Mouse (Mus musculus): Measurements from ENCODE around the gene Apex1.
"Not testable (repeated sequence)": the region's sequence is repeated elsewhere in the genome, so short reads cannot be mapped to it uniquely, and the experiment has no call there.

Apex1 gene

DNA sequence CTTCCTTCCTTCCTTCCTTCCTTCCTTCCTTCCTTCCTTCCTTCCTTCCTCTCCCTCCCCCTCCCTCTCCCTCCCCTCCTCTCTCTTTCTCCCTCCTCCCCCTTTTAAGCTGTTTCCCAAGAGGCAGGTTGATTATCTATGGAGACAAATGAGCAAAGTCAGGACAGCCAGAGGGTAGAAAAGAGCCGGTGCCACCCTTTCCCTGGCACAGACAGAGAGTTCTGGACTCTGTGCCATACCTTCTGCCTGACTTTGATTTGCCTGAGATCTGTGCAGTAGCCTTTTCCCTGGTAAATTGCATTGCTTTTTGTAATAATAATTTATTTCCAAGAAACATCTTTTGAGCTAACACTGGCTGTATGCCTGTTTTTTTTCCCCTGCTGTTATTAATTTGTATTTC, 44.3 kb downstream of the Apex1 start:
- ATAC-seq (ENCODE audit: low TSS enrichment), result no peak

DNA sequence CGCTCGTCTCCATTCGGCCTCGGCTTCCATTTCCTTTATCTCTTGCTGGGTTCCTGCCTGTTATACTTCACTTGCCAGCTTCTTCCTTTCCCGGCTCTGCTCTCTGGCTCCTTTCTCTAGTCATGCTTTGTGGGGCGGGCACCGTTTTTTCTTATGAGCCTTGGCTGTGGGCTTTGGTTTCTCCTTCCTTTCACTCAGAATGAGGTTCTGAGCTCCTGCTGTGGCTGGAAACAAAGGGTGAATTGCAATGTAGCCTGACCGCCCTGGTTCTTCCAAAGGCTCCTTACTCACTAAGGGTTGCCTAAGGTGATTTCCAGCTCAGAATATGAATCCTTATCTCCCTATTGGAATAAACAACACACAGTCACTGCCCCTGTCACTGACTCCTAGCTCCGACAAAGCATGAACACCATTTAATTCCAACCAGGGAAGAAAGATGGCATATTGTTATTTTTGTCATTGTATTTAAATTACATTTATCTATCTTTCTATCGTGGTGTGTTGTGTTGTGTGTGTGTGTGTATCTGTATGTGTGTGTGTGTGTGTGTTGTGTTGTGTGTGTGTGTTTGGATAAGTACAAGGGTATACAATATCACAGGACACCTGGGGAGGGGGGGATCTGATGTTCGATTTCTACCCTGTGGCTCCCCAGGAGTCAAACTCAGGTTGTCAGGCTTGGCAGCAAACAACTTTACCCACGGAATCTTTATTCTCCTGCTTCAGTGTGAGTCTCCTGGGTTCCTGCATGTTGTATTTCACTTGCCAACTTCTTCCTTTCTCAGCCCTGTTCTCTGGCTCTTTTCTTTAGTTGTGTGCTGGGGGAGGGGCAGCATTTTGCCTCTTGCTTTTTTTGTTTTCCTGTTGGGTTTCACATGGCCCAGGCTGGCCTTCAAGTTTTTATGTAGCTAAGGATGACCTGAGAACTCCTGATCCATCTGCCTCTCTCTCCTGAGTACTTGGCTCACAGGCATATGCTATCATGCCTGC, 45.1 kb downstream of the Apex1 start:
- peak; percentile 77 for ATAC-seq (ENCODE audit: low TSS enrichment)

DNA sequence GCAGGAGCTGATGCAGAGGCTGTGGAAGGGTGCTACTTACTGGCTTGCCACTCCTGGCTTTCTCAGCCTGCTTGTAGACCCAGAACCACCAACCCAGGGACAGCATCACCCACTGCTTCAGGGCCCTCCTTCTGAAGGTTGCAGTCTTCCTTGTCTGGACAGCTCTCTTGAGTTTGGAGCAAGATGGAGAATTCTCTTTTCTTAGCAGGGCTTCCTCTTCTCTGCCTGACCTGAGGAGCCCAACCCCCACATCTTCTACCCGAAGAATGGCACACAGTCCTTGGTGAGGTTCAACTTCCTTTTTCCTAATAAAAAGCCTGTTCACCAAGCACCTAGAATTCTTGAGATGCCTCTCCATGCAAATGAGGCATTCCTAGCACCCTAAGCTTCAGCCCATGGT, 46.1 kb downstream of the Apex1 start:
- ATAC-seq (ENCODE audit: low TSS enrichment), result no peak

DNA sequence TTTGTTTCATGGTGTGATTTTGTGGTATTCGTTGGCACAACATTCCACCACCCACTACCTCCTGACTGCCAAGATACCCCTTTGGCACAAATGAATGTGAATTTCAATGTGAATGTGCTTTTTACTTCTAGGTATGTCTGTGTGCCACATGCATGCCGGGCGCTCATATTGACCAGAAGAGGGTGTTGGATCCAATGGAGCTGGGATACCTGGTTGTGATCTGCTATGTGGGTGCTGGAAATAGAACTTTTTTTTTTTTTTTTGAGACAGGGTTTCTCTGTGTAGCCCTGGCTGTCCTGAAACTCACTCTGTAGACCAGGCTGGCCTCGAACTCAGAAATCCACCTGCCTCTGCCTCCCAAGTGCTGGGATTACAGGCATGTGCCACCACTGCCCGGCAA, 48.3 kb downstream of the Apex1 start:
- not testable (repeated sequence) for ATAC-seq (ENCODE audit: low TSS enrichment)

DNA sequence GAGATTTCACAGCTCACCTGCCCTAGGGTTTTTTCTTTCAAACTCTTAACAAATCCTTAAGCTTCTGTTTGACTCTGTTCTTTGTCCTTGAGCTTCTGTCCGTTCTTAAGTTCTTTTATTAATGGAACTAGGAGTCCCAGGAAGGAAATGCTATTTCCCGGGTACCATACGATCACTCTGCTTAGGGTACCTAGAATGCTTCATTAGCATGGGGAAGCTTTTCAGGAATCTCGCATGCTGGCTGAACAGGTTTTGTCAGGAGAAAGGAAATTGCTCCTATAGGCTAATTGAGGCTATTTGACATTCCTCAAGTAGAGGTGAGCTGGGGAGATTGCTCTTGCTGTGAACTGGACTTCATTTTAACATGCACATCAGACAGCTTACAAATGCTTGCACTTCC, 48.9 kb downstream of the Apex1 start:
- no peak for ATAC-seq (ENCODE audit: low TSS enrichment)

DNA sequence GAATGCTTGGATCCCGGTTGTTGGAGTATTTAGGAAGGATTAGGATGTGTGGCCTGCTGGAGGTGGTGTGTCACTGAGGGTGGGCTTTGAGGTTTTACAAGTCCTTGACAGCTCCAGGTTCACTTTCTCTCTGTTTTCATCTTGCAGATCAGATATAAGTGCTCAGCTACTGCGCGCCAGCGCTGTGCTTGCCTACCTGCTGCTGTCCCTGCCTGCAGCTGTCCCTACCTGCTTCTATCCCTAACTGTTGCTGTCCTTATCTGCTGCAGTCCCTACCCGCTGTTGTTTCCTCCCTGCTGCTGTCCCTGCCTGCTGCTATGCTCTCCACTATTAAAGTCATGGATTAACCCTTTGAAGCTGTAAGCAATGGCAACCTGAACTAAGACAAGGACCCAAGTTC, 50.2 kb downstream of the Apex1 start:
- no peak for ATAC-seq (ENCODE audit: low TSS enrichment)

DNA sequence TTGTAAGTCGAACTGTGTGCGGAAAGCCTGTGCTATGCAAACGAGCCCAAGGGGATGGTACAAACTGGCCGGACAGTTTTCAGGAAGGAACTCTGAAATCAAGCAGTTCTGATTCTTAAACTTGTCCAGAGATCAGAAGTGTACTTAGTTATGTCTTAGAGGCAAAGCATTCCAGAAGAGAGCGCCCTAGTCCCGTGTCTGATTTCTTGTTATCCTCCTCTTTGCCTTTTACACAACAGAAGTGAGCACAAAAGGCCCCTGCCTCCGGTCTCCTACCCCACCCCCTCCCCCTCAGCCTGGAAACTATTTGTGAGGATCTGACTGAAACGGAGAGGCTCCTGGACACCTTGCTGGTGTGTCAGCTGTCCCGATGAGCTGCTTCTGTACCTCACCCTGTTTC, 51.9 kb downstream of the Apex1 start:
- peak; percentile 50; the same call in 1 of the 2 replicates for ATAC-seq (ENCODE audit: low TSS enrichment)
